Mouse (Mus musculus) adrenal gland (tissue): ENCODE results near the gene Dvl3.

ENCODE experiments used
- intact Hi-C: fragments of 180-260 bp; cut with DNase I; formaldehyde crosslinking; loops from one replicate; pipeline ENCODE4 v1.15.1; 2025
- long read RNA-seq, 2 experiments: library from polyadenylated mRNA; unstranded; transcript quantifications; one replicate each; pipeline ENCODE4 v2.0.0; 2020; ENCODE audit warnings: borderline replicate concordance in 1 of 2; ENCODE audit not compliant: insufficient replicate concordance in 1 of 2

Gene Dvl3
- long read RNA-seq, experiment 1, partial matches to known transcripts: 0 of 2 reads
- long read RNA-seq, experiment 1, other reads (novel, unspliced or antisense): 2 of 2 reads
- long read RNA-seq, experiment 2, partial matches to known transcripts: 2 of 3 reads
- long read RNA-seq, experiment 2, other reads (novel, unspliced or antisense): 0 of 3 reads

GRCm38 (mm10) chr16:20516726-20517201, at the start of gene Dvl3:
Dvl3 (plus strand) TSS chr16:20516982.
- intact Hi-C loops: no loop called here

DNA sequence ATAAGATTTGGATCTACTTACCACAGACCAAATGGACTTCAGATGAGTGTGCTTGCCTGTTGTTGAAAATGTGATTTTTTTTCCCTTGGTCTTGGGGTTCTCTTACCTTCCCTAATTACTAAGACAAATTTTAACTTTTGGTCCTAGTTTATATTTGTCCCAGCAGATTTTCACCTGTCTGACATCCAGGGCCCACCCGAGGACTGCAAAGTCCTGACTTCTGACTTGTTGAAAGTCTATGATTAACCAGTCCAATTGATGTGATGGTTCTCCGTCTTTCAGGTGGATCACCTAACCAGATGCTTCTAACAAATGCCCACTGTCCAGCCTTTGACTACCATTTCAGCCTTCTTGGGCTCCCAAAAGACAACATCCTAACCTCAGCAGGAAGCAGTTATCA, 45.8 kb upstream of the Dvl3 start:
- intact Hi-C loops: no loop called here

DNA sequence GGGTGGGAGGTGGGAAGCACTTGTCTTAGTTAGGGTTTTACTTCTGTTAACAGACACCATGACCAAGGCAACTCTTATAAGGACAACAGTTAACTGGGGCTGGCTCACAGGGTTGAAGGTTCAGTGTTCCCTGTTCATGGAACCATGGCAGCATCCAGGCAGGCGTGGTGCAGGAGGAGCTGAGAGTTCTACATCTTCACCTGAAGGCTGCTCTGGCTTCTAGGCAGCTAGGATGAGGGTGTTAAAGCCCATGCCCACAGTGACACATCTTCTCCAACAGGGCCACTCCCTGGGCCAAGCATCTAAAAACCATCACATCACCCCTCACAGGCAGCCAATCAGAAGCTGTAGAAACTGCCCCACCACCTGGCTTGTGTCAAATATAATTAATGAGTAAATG, 45.1 kb upstream of the Dvl3 start:
- intact Hi-C loops: no loop called here

GRCm38 (mm10) chr16:20473748-20474147, 43.0 kb upstream of the Dvl3 start:
- intact Hi-C loops: no loop called here

DNA sequence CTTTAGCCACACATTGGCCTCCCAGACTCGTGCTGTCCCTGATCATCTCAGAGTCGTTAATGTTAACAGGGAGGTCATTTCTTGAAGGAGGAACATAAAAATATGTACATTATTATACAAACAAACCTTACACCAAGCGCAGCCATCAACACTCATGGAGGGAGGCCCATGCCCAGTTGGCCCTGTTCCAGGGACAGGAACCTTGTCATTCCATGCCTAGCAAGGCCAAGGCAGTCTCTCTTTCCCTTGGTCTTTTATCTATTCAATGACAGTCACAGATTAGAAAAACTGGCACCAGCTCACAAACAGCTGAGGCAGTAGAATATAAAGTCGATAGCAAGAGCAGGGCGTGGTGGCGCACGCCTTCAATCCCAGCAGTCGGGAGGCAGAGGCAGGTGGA, 42.6 kb upstream of the Dvl3 start:
- intact Hi-C loops: no loop called here

GRCm38 (mm10) chr16:20474786-20475185, 42.0 kb upstream of the Dvl3 start:
- intact Hi-C loops: loop anchor here (5.0 kb wide), 1 partner anchor 47 kb away; the partner anchor contains the start of gene Abcc5

DNA sequence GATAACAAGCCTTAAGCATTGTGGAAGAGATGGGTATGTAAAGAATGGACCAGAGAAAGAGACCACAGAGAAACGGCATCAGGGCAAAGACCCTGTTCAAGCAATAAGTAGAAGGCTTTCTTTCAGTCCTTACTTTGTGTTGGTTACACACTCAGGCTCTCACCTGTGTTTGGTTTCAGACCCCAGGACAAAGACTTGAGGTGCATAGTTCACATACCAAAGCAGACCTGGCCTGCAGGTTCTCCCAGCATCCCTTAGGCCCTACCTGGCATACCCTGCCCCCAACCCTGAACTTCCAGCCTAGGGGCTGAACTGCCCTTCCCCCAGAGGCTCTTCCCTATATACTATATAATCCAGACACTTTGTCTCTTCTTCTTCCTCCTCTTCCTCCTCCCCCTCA, 41.4 kb upstream of the Dvl3 start:
- intact Hi-C loops: loop anchor here (5.0 kb wide), 1 partner anchor 48 kb away; the partner anchor contains the start of gene Abcc5

GRCm38 (mm10) chr16:20476857-20477256, 39.9 kb upstream of the Dvl3 start:
- intact Hi-C loops: loop anchor here (5.0 kb wide), 1 partner anchor 50 kb away; the partner anchor contains the start of gene Abcc5

GRCm38 (mm10) chr16:20477270-20477669, 39.5 kb upstream of the Dvl3 start:
- intact Hi-C loops: loop anchor here (5.0 kb wide), 1 partner anchor 50 kb away; the partner anchor contains the start of gene Abcc5

DNA sequence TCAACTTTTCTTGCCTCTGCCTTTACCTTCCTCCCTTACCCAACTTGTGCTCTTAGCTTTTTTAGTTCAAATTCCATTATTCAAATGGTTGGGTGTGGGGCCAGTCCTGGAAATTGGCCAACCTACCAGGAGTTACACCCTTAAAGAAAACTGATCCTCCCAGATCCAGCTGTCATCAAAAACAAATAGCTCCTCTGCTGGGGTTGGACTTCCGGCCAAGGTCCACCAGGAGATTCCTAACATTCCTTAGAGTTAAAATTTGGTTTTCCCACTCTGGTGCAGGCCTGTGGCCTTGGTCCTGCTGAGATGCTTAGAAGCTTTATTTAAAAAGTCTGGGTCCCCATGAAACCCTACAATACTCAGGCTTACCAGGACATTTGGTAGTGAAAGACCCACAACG, 38.3 kb upstream of the Dvl3 start:
- intact Hi-C loops: loop anchor here (5.0 kb wide), 1 partner anchor 51 kb away; the partner anchor contains the start of gene Abcc5

- intact Hi-C loops: loop anchor here (5.0 kb wide), 1 partner anchor 52 kb away; the partner anchor contains the start of gene Abcc5
These were observed 37.6 kb upstream of the Dvl3 start for GRCm38 (mm10) chr16:20479026-20479760.

DNA sequence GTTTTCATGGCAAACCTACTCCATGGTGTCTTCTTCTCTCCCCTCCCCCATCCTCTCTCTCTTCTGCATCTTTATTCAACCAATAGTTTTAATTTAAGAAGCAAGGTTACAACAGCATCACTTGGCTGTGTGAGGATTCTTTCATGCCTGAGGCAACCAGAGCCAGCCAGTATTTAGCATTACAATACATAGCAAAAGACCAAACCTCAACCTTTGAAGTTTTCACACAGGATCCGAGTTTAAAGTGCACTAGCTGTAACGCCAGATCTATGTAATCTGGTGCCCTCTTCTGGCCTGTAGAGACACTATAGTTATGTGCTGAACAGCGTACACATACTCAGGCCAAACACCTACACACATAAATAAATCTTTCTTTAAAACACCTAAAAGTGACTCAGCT, 36.7 kb upstream of the Dvl3 start:
- intact Hi-C loops: loop anchor here (10.0 kb wide), 2 partner anchors 135 to 245 kb away; no protein-coding TSS in a partner anchor

GRCm38 (mm10) chr16:20481746-20482145, 35.0 kb upstream of the Dvl3 start:
- intact Hi-C loops: loop anchor here (10.0 kb wide), 2 partner anchors 137 to 247 kb away; no protein-coding TSS in a partner anchor

GRCm38 (mm10) chr16:20483716-20484115, 33.1 kb upstream of the Dvl3 start:
- intact Hi-C loops: loop anchor here (10.0 kb wide), 2 partner anchors 139 to 249 kb away; no protein-coding TSS in a partner anchor

DNA sequence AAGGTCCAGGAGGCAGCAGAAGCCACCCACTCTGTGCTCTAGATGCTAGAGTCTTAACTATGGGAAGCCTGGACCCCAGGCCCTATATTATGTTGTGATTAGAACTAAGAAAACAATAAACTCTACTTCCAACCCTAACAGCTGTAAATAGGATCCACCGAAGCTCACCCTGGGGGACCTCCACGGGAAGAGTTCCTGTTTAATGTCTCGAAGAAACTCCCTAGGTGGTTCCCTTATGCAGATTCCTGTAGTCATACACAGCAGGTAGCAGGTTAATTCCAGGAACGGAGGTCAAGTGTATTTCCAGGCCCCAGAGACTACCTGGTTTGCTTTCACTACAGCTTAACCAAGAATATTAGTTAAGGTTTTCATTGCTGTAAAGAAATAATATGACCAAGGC, 31.7 kb upstream of the Dvl3 start:
- intact Hi-C loops: loop anchor here (10.0 kb wide), 2 partner anchors 140 to 250 kb away; no protein-coding TSS in a partner anchor

GRCm38 (mm10) chr16:20486048-20486447, 30.7 kb upstream of the Dvl3 start:
- intact Hi-C loops: loop anchor here (10.0 kb wide), 2 partner anchors 141 to 251 kb away; no protein-coding TSS in a partner anchor

- intact Hi-C loops: loop anchor here (10.0 kb wide), 2 partner anchors 143 to 253 kb away; no protein-coding TSS in a partner anchor
These were observed 28.6 kb upstream of the Dvl3 start for GRCm38 (mm10) chr16:20488151-20488550.

DNA sequence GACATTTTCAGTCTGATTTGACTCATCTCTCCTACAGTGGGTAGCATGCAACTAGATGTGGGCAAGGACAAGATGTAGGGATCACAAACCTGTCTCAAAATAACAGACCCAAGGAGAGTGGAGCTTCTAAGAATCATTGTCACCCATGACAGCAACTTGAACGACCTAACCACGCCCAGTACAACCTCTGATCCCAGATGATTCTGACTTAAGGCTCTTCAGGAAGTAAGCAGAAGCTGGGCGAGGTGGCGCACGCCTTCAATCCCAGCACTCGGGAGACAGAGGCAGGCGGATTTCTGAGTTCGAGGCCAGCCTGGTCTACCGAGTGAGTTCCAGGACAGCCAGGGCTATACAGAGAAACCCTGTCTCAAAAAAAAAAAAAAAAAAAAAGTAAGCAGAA, 28.0 kb upstream of the Dvl3 start:
- intact Hi-C loops: loop anchor here (10.0 kb wide), 2 partner anchors 144 to 254 kb away; no protein-coding TSS in a partner anchor

GRCm38 (mm10) chr16:20489233-20489632, 27.5 kb upstream of the Dvl3 start:
- intact Hi-C loops: loop anchor here (10.0 kb wide), 2 partner anchors 144 to 254 kb away; no protein-coding TSS in a partner anchor

- intact Hi-C loops: no loop called here
These were observed 26.2 kb upstream of the Dvl3 start for GRCm38 (mm10) chr16:20490581-20490980.

DNA sequence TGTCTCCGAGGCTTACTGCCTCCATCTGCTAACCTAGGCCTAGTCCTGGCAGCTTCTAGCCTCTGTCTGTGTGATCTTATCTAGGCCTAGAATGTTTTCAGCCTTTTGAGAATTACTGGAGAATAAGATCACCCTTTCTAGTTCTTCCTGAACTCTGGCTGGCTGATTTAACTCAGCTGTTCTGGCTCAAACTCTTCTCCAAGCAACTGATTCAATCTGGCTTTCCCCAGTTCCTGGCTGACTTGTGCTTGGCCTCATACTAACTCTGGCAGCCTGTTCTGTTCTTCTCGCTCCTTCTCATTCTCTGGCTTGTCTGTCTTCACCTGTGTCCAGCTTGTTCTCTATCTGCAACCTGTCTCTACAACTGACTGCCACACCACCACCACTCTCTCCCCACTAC, 25.5 kb upstream of the Dvl3 start:
- intact Hi-C loops: no loop called here

GRCm38 (mm10) chr16:20493452-20493851, 23.3 kb upstream of the Dvl3 start:
- intact Hi-C loops: no loop called here
